Comparison of ENCODE assay signal across 10 mouse cellular contexts in genomic region chr9:96324502-96324901, GRCm38 (mm10). TPM values are rescaled to one million over a fixed set of nuclear protein-coding genes. Genes with fewer than 3 reads are reported as not detected.
DNase-seq lines count a peak whose midpoint lies in the region; ATAC-seq and TF ChIP-seq lines count a peak whose summit lies in the region.
"Had no signal": no experiment of that assay in that cellular context is flagged by ENCODE, and none has a peak within 500 bp of the region (broad histone marks: within the 10 kb centered on the region; RNA-seq: fewer than 3 reads in every experiment).

No protein-coding gene starts in this region.

- H3K9me3 ChIP-seq in forebrain, embryonic 12.5 days = no peaks in the 10 kb centered on the region
- H3K9me3 ChIP-seq in forebrain, embryonic 11.5 days (ENCODE audit: control insufficient read depth, low read length) = no peaks in the 10 kb centered on the region
- no peaks in the 10 kb centered on the region for H3K9me3 ChIP-seq in midbrain, postnatal 0 days (ENCODE audit: low read length)

- 0 out of 2 replicates have a peak overlapping the region, but pooled peaks have one; percentile 6 for H3K27ac ChIP-seq in forebrain, embryonic 12.5 days
- no peak overlapping the region for H3K27ac ChIP-seq in forebrain, embryonic 11.5 days (ENCODE audit: low read depth, low read length)
- no peak overlapping the region for H3K27ac ChIP-seq in midbrain, postnatal 0 days (ENCODE audit: low read depth, low read length)
- H3K27ac ChIP-seq: layer of hippocampus, adult 2 months had no signal

- no peak overlapping the region for H3K4me2 ChIP-seq in forebrain, embryonic 12.5 days
- no peak overlapping the region for H3K4me2 ChIP-seq in forebrain, embryonic 11.5 days (ENCODE audit: low read depth, low read length, severe bottlenecking)
- H3K4me2 ChIP-seq in midbrain, postnatal 0 days (ENCODE audit: low read depth, low read length, poor library complexity, severe bottlenecking) = no peak overlapping the region

- H3K36me3 ChIP-seq in forebrain, embryonic 12.5 days (replicated peaks) = peaks cover 23% of the 10 kb centered on the region
- no peaks in the 10 kb centered on the region; the same call in 1 of the 2 replicates for H3K36me3 ChIP-seq in forebrain, embryonic 11.5 days (ENCODE audit: control insufficient read depth, insufficient read depth, low read length)
- no peaks in the 10 kb centered on the region for H3K36me3 ChIP-seq in midbrain, postnatal 0 days (ENCODE audit: insufficient read depth, low read length)

- WGBS in forebrain, embryonic 12.5 days = 71% methylated on average over 4 of the region's 4 CpGs
- 67% methylated on average over 4 of the region's 4 CpGs for WGBS in forebrain, embryonic 11.5 days
- 42% methylated on average over 4 of the region's 4 CpGs for WGBS in midbrain, postnatal 0 days

- H3K27me3 ChIP-seq in forebrain, embryonic 12.5 days = no peaks in the 10 kb centered on the region
- no peaks in the 10 kb centered on the region for H3K27me3 ChIP-seq in forebrain, embryonic 11.5 days (ENCODE audit: control insufficient read depth, insufficient read depth, low read length)
- H3K27me3 ChIP-seq in midbrain, postnatal 0 days (ENCODE audit: insufficient read depth, low read length) = no peaks in the 10 kb centered on the region

- H3K4me3 ChIP-seq in forebrain, embryonic 12.5 days (replicated peaks) = no peak overlapping the region
- no peak overlapping the region for H3K4me3 ChIP-seq in forebrain, embryonic 11.5 days (ENCODE audit: low read depth, low read length)
- H3K4me3 ChIP-seq in midbrain, postnatal 0 days (ENCODE audit: low read depth, low read length) = no peak overlapping the region
- H3K4me3 ChIP-seq: layer of hippocampus, adult 2 months had no signal

- no peak for DNase-seq in forebrain, embryonic 11.5 days (ENCODE audit: low spot score)
- peak; percentile 51 for DNase-seq in cerebellum, postnatal 25 days
- peak; percentile 31 to 58 for DNase-seq in kidney, adult 8-10 months
- DNase-seq in midbrain, postnatal 0 days (ENCODE audit: low spot score) = peak; percentile 90
- no peak for DNase-seq in ovary, postnatal 14 days (ENCODE audit: low spot score)
- DNase-seq in frontal cortex, postnatal 10 days (ENCODE audit: low spot score in 2 of 2) = no peak
- DNase-seq in natural killer cell, adult 2 months (ENCODE audit: low spot score in 2 of 2) = no peak
- DNase-seq: B cell, adult 2 months had no signal

- H3K9ac ChIP-seq in forebrain, embryonic 12.5 days = no peak overlapping the region
- no peak overlapping the region for H3K9ac ChIP-seq in forebrain, embryonic 11.5 days (ENCODE audit: low read length)
- H3K9ac ChIP-seq in midbrain, postnatal 0 days (replicated peaks; ENCODE audit: low read length, poor library complexity, severe bottlenecking) = no peak overlapping the region

- H3K4me1 ChIP-seq in forebrain, embryonic 12.5 days = peaks cover 8% of the 10 kb centered on the region; the same call in 1 of the 2 replicates
- H3K4me1 ChIP-seq in forebrain, embryonic 11.5 days (replicated peaks; ENCODE audit: control insufficient read depth, insufficient read depth, low read length) = no peaks in the 10 kb centered on the region
- no peaks in the 10 kb centered on the region for H3K4me1 ChIP-seq in midbrain, postnatal 0 days (ENCODE audit: insufficient read depth, low read length)

- no peak for TF ChIP-seq CTCF in midbrain, postnatal 0 days (IDR thresholded peaks at IDR 0.05)

- 0 out of 2 replicates have a peak, but pooled peaks have one; percentile 41 for ATAC-seq in forebrain, embryonic 12.5 days (ENCODE audit: low FRiP score)
- ATAC-seq in forebrain, embryonic 11.5 days (replicated peaks; ENCODE audit: low FRiP score) = no peak
- peak; percentile 81 for ATAC-seq in midbrain, postnatal 0 days (ENCODE audit: low FRiP score)

RNA-seq across cellular contexts. Expression of gene Atp1b3, which starts 39.7 kb away (rescaled TPM):
- polyA plus RNA-seq in forebrain, embryonic 12.5 days (2016; fragmentation: Nextera tagmentation; extraction: Ambion mirVana) = 163 and 164 TPM in 2 replicates
- 169 and 170 TPM in 2 replicates for polyA plus RNA-seq in forebrain, embryonic 11.5 days (2014; fragmentation: Nextera tagmentation; extraction: Ambion mirVana)
- total RNA-seq in midbrain, postnatal 0 days (2014; rRNA removed) = 69.1 and 84.3 TPM in 2 replicates
- 188 and 190 TPM in 2 replicates for polyA plus RNA-seq in midbrain, postnatal 0 days (2015; fragmentation: Nextera tagmentation; extraction: Ambion mirVana)

Comparison
In these comparisons a context has a peak if more than half of its experiments do, and no peak if none do; other contexts are left out.
1. DNase-seq: peak in cerebellum, postnatal 25 days (2 of 2), kidney, adult 8-10 months (2 of 2) and midbrain, postnatal 0 days (single experiment); none in forebrain, embryonic 11.5 days (single experiment), ovary, postnatal 14 days (single experiment), frontal cortex, postnatal 10 days (0 of 2) and natural killer cell, adult 2 months (0 of 2).